Mouse (Mus musculus): ENCODE measurements around the gene Tmem233.

DNA sequence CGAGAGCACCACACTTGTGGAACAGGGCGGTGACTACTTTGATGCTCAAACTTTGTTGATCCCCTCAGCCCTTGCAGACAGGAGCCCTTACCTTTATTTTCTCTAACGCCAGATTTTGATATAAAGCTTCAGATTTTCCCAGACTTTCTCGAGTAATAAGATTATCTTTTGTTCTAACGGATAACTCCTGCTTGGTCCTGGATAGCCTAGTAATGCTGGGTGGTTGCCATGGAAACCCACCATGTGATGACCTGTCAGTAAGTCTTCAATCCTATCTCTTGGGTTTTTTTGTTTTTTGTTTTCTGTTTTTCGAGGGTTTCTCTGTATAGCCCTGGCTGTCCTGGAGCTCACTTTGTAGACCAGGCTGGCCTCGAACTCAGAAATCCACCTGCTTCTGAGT lies 40.8 kb downstream of the Tmem233 start:
- TF ChIP-seq CTCF (IDR thresholded peaks at IDR 0.05; ENCODE audit: control insufficient read depth, insufficient read depth, insufficient replicate concordance, low read depth, low read length) (no peak), POLR2A (IDR thresholded peaks at IDR 0.05; ENCODE audit: control insufficient read depth, low read depth, low read length) (no peak)
